Mouse (Mus musculus) midbrain, postnatal 0 days (tissue): ENCODE results near the gene Adora1. TPM values are rescaled to one million over a fixed set of nuclear protein-coding genes. Genes with fewer than 3 reads are reported as not detected.

ENCODE experiments used
- ATAC-seq: fragments of 200-750 bp; cut with Nextera tagmentation; 2 replicates; pipeline ENCODE4 v1.8.0; 2017; ENCODE audit warnings: moderate number of reproducible peaks, mild to moderate bottlenecking, moderate TSS enrichment, moderate library complexity; ENCODE audit not compliant: low FRiP score
- DNase-seq: peaks from one replicate; pipeline ENCODE4 v3.0.0-alpha.2; 2015; ENCODE audit warnings: low spot score
- H3K27ac ChIP-seq: fragments of 300-500 bp; sonication (generic); 2 replicates; pipeline ENCODE4 v1.5.1; 2014; ENCODE audit warnings: low read depth, mild to moderate bottlenecking, low read length, mixed read lengths
- H3K27me3 ChIP-seq: fragments of 300-500 bp; sonication (generic); 2 replicates; pipeline ENCODE4 v1.6.1; 2014; ENCODE audit warnings: low read length, control low read depth, mixed read lengths; ENCODE audit not compliant: insufficient read depth
- H3K36me3 ChIP-seq: fragments of 300-500 bp; sonication (generic); 2 replicates; pipeline ENCODE4 v1.6.1; 2014; ENCODE audit warnings: low read length, control low read depth, mixed read lengths; ENCODE audit not compliant: insufficient read depth
- H3K4me1 ChIP-seq: fragments of 300-500 bp; sonication (generic); 2 replicates; pipeline ENCODE4 v1.6.1; 2014; ENCODE audit warnings: mild to moderate bottlenecking, control low read depth, antibody characterized with exemption, low read length, mixed read lengths; ENCODE audit not compliant: insufficient read depth
- H3K4me2 ChIP-seq: fragments of 300-500 bp; sonication (generic); 2 replicates; pipeline ENCODE4 v1.6.1; 2014; ENCODE audit warnings: low read depth, mild to moderate bottlenecking, low read length, mixed read lengths; ENCODE audit not compliant: poor library complexity, severe bottlenecking
- H3K4me3 ChIP-seq: fragments of 300-500 bp; sonication (generic); 2 replicates; pipeline ENCODE4 v1.5.1; 2014; ENCODE audit warnings: low read depth, mild to moderate bottlenecking, low read length, moderate library complexity
- H3K9ac ChIP-seq: fragments of 300-500 bp; sonication (generic); replicated peaks from 2 replicates; pipeline ENCODE4 v1.6.1; 2014; ENCODE audit warnings: mild to moderate bottlenecking, low read length, moderate library complexity, mixed read lengths; ENCODE audit not compliant: poor library complexity, severe bottlenecking
- H3K9me3 ChIP-seq: fragments of 300-500 bp; sonication (generic); 2 replicates; pipeline ENCODE4 v1.6.1; 2016; ENCODE audit warnings: low read length, control low read depth
- CTCF ChIP-seq: IDR thresholded peaks from 2 replicates; pipeline ENCODE4 v1.5.1; 2016; ENCODE audit warnings: antibody characterized with exemption, mild to moderate bottlenecking
- WGBS: fragments of 180-500 bp; shearing (Covaris S2); extraction: QIAGEN DNeasy Blood & Tissue Kit; methylation state at CpG from one replicate; pipeline ENCODE4 v1.1.7; 2014; 5-methylcytosine and 5-hydroxymethylcytosine counted together
- polyA plus RNA-seq: library from polyadenylated mRNA; unstranded; fragments of >200 nt; fragmentation: Nextera tagmentation; extraction: Ambion mirVana; gene quantifications from 2 replicates; pipeline ENCODE4 v1.2.1, GENCODE M21; 2015
- total RNA-seq: library from RNA; depleted of rRNA; stranded (reverse); fragments of >200 nt; gene quantifications from 2 replicates; pipeline ENCODE4 v1.2.3, GENCODE M21; 2014

Adora1 gene
- total and polyA plus RNA-seq, 2 experiments from 2014 or later = 32.5 to 54.2 TPM

DNA sequence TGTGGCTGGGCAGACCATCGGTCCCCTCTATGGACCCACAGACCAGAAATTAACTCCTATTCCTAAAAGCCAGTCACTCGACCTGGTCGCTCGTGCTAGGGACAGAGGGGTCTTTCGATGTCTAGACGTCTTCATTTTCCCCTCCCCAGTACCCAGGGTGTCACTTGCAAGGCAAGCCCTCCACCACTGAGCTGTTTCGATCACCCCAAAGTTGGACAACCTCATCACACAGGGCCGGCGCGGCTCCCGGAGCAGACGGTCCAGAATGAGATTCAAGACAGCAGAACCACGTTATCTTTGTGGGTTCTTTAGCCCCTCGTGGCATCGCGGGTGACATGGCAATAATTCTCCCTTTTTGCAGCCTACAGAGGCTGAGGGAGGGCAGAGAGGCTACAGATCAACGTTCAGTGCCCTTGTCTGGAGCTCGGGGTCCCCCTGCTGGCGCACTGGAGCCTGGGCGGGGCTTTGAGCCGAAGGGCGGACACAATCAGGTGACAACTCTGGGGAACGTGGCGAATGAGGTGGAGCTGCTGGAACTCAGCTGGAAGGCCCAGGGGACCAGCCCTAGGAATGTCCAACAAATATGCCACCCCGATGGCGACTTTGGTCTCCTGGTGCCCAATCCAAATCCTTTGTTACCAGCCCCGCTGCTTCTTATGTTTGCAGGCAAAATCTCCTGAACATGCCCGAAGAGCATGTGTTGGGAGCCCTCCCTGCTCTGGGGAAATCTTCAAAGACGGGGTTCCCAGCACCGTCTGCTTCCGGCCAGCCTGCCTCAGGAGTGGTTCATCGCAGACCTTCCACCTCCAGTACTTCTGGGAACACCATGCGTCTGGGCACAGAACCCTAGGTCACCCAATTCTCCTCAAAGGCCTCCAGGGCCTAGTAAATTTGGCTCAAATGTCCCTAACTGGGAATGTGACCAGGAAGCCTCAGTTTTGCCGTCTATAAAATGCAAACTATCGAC is 9.0 kb upstream of the Adora1 start:
- Histone ChIP-seq H3K27me3 (no peaks in the 10 kb centered on the region), H3K9ac (no peak overlapping the region; the same call in 1 of the 2 replicates), H3K9me3 (no peaks in the 10 kb centered on the region), H3K4me3 (peak overlapping the region; percentile 12; the same call in 1 of the 2 replicates), H3K36me3 (no peaks in the 10 kb centered on the region), H3K4me2 (peak overlapping the region; percentile 42), H3K4me1 (no peaks in the 10 kb centered on the region), H3K27ac (no peak overlapping the region)
- 20% methylated on average over 35 of the region's 35 CpGs for WGBS
- peak; percentile 98 for TF ChIP-seq CTCF
- DNase-seq = peak; percentile 88
- peak; percentile 86 for ATAC-seq

GRCm38 (mm10) chr1:134243505-134243904 is 8.3 kb upstream of the Adora1 start:
- no peaks in the 10 kb centered on the region for H3K4me1 ChIP-seq
- no peaks in the 10 kb centered on the region for H3K27me3 ChIP-seq
- no peak overlapping the region for H3K9ac ChIP-seq
- DNase-seq (no peak), ATAC-seq (no peak)
- H3K36me3 ChIP-seq = no peaks in the 10 kb centered on the region
- 73% methylated on average over 6 of the region's 6 CpGs for WGBS
- H3K4me3 ChIP-seq = no peak overlapping the region
- TF ChIP-seq CTCF = no peak
- no peaks in the 10 kb centered on the region for H3K9me3 ChIP-seq
- no peak overlapping the region for H3K27ac ChIP-seq
- no peak overlapping the region for H3K4me2 ChIP-seq

DNA sequence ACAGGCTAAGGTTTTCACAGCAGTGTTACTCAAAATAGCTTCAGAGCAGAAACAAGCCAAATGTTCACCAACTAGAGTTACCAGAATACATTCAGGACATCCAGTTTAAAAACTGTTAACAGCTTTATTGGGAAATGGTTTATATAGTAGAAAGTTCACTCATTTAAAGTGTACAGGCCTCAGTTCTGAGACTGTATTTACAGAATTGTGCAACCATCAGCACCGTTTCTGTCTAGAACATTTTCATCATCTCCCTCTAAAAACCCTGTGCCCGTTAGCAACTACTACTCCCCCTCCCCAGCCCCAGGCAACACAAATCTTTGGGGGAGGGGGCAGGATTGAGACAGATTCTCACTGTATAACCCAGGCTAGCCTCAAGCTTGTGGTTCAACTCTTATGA is 7.1 kb upstream of the Adora1 start:
- no peaks in the 10 kb centered on the region for H3K27me3 ChIP-seq
- no peak overlapping the region for H3K9ac ChIP-seq
- H3K27ac ChIP-seq = no peak overlapping the region
- H3K4me3 ChIP-seq = no peak overlapping the region
- no peaks in the 10 kb centered on the region for H3K36me3 ChIP-seq
- DNase-seq = no peak
- ATAC-seq = no peak
- WGBS = 61% methylated on average over 2 of the region's 2 CpGs
- H3K4me1 ChIP-seq = no peaks in the 10 kb centered on the region
- H3K9me3 ChIP-seq = no peaks in the 10 kb centered on the region
- no peak overlapping the region for H3K4me2 ChIP-seq
- no peak for TF ChIP-seq CTCF

DNA sequence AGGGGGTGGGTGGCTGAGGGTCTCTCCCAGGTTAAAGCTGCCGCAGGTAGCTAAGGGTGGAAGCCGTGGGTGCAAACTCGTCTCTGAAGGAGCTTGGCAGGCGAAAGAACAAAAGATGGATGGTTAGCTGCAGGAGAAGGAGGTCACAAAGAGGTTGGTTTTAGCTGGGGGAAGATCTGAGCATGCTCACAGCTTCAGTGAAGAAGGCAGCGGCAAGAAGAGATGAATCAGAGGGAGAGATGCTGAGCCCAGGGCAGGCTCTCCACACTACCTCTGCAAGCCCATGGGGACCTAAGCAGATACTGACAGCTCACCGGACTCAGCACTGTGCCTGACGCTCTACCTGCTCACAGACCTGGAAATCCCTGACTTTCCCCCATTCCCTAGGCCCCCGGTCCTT is 6.1 kb upstream of the Adora1 start:
- H3K4me2 ChIP-seq = no peak overlapping the region
- WGBS = 66% methylated on average over 8 of the region's 8 CpGs
- peak; percentile 9 for DNase-seq

GRCm38 (mm10) chr1:134240701-134241100 is 5.5 kb upstream of the Adora1 start:
- Histone ChIP-seq H3K36me3 (no peaks in the 10 kb centered on the region), H3K4me3 (no peak overlapping the region), H3K27ac (no peak overlapping the region), H3K9me3 (no peaks in the 10 kb centered on the region), H3K4me1 (0 out of 2 replicates have a peak, but pooled peaks cover 1% of the 10 kb centered on the region), H3K9ac (no peak overlapping the region), H3K4me2 (no peak overlapping the region), H3K27me3 (no peaks in the 10 kb centered on the region)
- DNase-seq (no peak), ATAC-seq (no peak)
- WGBS = 83% methylated on average over 9 of the region's 9 CpGs
- TF ChIP-seq CTCF = no peak

More for the DNA sequence above, 6.1 kb upstream of the Adora1 start:
- no peak for TF ChIP-seq CTCF
- H3K36me3 ChIP-seq = no peaks in the 10 kb centered on the region
- H3K9me3 ChIP-seq = no peaks in the 10 kb centered on the region
- no peak for ATAC-seq
- H3K4me3 ChIP-seq = no peak overlapping the region
- H3K4me1 ChIP-seq = no peaks in the 10 kb centered on the region
- H3K9ac ChIP-seq = no peak overlapping the region
- H3K27me3 ChIP-seq = no peaks in the 10 kb centered on the region
- no peak overlapping the region for H3K27ac ChIP-seq

DNA sequence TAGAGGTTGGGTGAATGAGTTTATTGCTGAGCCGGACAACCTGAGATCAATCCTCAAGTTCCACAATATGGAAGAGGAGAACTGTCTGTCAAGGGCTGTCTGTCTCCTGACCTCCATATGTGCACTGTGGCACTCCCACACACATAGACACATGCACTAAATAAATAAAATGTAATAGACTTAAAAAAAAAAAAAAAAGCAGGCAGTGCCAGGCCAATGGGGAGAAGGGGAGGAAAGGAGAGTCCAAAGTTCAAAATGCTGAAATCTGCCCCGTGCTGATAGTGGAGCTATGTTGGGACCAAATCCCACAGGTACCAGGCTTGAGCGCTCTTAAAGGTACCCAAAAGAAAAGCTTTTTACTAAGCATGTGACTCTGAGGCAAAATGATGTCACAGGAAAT is 2.2 kb upstream of the Adora1 start:
- 89% methylated on average over 3 of the region's 3 CpGs for WGBS
- H3K27ac ChIP-seq = no peak overlapping the region
- ATAC-seq = no peak

More for the DNA sequence above, 2.2 kb upstream of the Adora1 start:
- Histone ChIP-seq H3K36me3 (no peaks in the 10 kb centered on the region), H3K27me3 (no peaks in the 10 kb centered on the region), H3K4me1 (peaks cover 11% of the 10 kb centered on the region), H3K9ac (no peak overlapping the region), H3K4me3 (no peak overlapping the region), H3K9me3 (no peaks in the 10 kb centered on the region), H3K4me2 (no peak overlapping the region)
- DNase-seq = no peak
- no peak for TF ChIP-seq CTCF
